Mouse (Mus musculus) heart, adult 9 months (tissue): ENCODE measurements around the gene Urb1.
A peak's percentile ranks its signal among the peaks of the same experiment; 100 is the strongest.
"Not testable (repeated sequence)": the region's sequence is repeated elsewhere in the genome, so short reads cannot be mapped to it uniquely, and the experiment has no call there.

Experiments
- DNase-seq, 2 experiments: peaks; one replicate each; pipeline ENCODE4 v3.0.0; 2022; ENCODE audit warnings: low spot score in 2 of 2

Urb1 gene

DNA sequence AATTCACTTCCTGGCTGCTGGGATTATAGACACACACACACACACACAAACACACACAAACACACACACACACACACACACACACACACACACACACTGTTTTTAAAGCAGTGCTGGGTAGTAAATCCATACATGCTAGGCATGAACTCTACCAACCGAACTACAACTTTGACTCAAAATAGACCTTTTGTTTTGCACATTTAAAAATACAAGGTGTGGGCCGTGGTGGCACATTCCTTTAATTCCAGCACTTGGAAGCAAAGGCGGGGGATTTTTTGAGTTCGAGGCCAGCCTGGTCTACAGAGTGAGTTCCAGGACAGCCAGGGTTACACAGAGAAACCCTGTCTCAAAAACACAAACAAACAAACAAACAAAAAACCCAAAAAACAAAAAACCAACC lies 13.8 kb upstream of the Urb1 start:
- DNase-seq, result not testable (repeated sequence)

DNA sequence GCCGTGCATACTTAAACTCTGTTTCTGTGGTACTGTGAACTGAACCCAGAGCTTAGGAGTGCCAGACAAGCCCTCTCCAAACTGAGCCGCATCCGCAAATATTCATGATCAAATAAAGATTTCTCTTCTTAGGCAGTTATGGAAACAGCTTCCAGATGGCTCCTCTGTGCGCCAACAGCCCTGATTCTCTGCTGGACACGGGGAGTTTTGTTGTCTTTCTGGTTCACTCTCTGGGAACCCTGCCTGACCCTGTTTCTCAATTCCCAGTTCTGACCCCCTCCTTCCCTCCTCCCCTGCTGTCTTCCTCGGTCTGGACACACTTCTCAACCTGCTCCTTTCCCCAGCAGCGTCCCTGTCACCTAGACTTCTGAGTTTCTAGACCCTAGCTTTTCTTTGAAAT lies 12.8 kb upstream of the Urb1 start:
- DNase-seq, result no peak

DNA sequence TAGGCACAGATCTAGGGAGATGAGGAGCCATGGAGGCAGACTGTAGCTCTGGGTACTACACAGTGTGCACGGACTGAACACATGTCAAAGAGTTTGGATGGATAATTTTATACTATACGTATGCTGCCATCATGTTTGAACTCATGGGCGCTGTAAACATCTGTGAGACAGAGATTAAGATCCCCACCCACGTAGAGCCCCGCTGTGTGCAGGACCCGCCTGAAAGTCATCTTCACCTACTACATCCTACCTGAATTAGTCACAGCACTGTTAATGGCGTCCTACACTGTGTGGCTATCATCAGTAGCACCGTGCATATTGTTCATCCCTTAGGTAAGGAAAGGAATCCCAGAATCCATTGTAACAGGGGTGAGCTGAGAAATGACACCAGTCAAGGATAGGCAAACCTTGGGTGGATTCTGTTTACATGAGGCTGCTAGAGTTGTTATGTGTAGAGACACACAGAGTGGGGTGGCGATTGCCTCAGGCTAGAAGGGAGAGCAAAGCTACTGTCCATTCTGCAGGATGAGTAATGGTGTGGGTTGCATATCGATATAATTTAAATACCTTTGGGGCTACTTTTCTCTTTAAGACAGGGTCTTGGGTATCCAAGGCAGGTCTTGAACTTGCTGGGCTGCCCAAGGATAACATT lies 12.2 kb upstream of the Urb1 start:
- no peak for DNase-seq

- no peak for DNase-seq
Observed at GRCm38 (mm10) chr16:90821046-90821697, 11.0 kb upstream of the Urb1 start.

DNA sequence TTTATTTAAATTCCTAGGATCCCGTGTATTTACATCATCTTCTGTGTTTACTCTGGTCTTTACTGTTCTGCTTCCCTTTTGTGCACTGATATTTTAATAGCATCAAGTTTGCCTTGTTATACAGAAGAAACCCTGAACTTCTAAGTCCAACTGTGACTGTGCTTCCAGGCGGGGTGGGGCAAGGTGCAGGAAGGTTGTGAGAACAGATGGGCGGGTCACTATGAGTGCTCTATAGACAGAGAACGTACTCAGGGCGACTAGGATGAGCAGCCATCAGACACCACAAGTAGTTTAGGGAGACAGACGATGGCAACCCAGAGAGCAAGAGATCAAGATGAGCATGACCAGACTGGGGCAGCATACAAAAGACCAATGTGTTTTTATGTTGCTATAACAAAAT lies 10.1 kb upstream of the Urb1 start:
- DNase-seq, result no peak

DNA sequence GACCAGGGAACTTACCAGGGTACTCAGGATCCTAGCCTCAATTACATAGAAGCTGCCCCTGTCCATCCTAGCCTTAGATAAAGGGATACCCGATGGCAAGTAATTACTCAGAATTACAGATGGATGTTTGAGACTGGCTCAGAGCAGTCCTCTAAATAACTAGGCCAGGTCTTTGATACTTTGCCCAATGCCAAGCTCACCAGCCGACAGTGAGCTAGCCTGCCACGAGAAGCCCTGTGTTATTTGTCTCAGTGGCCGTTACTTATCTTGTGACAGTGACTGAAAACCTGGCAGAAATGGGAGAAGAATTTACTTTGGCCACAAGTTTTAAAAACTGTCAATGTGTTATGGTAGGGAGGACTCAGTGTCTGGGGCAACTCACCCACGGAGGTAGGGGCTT lies 1.9 kb upstream of the Urb1 start:
- no peak for DNase-seq

- DNase-seq, result no peak
Observed at GRCm38 (mm10) chr16:90810716-90811256, 573 bp upstream of the Urb1 start.

- no peak for DNase-seq
Observed at GRCm38 (mm10) chr16:90804466-90804865, 5.7 kb downstream of the Urb1 start.

DNA sequence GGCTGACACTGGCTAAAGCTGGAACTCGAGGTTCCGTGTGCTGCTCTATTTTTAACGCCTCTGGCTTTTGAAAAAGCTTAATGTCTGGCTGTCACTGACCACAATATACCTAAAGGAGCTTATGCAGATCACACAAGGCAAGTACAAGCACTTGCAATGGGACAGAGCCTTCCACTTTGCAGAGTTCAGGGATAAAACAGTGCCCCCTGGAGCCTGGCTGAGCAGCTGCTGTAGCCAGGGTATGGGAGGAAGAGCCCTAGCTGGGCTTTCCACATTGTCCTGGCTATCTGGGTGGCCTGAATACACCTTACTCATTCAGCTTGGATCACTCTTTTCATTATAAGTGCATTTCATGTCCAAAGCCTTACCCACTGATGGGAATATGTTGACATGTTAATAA lies 8.3 kb downstream of the Urb1 start:
- no peak for DNase-seq

DNA sequence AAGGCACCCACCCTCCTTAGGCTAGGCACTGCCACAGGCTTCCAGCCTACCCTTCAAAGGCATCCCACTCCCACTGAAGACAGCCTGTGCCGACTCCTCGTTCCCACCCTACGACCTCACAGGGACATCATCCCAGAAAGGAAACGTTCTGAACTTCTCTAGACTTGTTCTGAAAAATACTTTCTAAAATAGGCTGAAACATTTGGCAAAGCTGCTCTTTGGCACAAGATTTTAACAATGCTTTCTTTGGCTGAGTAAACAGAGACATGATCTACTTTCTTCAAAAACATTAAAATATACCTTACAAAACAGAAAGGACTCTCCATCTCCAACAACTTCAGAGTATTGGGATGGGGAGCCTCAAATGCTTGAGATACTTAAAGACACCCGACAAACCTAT lies 9.0 kb downstream of the Urb1 start:
- no peak for DNase-seq

DNA sequence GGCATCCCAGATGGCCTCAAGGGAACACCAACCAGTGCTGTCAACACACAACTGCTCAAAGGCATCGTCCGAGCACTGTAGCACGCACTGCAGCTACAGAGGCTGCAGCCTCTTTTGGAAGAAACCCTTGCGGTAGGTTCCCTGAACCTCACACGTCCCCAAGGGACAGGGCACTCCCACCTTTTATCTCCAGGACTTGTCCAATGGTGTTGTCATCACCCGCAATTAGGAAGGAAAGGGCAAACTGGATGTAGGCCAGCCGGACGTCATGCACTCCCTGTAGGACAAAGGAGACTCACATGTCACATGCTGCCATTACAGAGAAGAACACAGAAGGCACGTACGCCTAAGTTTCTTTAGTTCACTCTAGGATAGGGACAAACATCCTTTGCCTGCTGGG lies 10.4 kb downstream of the Urb1 start:
- peak; percentile 49 to 73 for DNase-seq

DNA sequence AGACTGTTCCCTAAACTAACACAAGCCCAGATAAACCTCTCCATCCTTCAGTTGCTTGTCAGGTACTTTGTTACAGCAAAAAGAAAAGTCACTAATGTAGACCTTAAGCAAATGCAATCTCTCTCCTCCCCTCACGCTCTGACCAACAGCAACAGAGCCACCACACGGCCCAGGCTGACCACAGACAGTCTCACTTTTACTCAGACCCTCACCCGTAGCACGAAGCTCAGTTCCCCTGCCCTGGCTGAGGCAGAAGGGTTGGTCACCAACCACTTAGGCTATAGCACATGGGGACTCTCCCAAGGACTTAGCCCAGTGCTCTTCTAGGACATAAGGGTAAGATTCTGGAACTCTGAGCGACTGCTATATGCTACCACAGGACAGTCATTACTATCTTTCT lies 11.4 kb downstream of the Urb1 start:
- DNase-seq, result no peak

- no peak for DNase-seq
Observed at GRCm38 (mm10) chr16:90798446-90798845, 11.8 kb downstream of the Urb1 start.

DNA sequence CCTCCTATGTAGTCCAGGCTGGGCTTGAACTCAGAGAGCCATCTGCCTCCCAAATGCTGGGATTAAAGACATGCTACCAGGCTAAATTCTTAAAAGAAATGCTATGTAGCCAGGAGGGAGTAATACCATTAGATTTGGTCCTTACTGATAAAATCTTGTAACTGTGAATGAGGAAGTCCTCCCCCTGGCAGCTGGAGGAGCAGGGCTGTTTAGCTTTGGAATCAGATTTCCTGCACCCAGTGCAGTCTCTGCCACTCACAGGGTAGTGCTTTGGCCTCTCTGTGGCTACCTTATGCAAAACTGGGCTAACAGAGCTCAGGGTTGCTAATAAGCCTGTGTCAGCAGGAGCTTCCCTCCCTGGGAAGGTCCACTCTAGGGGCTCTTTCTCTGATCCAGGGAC lies 15.5 kb downstream of the Urb1 start:
- no peak for DNase-seq

GRCm38 (mm10) chr16:90792500-90792899 lies 17.7 kb downstream of the Urb1 start:
- DNase-seq, result no peak

GRCm38 (mm10) chr16:90792066-90792465 lies 18.1 kb downstream of the Urb1 start:
- no peak for DNase-seq

DNA sequence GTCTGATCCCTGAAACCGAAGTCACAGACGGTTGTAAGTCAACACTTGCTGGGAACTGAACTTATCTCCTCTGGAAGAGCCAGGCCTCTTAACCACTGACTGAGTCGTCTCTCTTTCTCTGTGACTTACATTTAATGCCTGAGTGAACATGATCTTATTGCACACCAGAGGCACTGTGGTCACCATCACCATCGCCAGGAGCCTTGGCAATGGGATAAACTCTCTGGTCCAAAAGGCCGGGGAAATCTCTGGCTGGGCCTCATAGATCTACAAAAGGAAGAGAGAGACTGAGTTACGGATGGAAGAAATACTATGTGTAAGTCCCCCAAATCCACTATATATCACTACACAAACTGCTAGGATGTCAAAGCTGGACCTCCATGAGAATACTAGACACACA lies 19.3 kb downstream of the Urb1 start:
- no peak for DNase-seq

- DNase-seq, result no peak
Observed at GRCm38 (mm10) chr16:90788580-90788979, 21.6 kb downstream of the Urb1 start.

DNA sequence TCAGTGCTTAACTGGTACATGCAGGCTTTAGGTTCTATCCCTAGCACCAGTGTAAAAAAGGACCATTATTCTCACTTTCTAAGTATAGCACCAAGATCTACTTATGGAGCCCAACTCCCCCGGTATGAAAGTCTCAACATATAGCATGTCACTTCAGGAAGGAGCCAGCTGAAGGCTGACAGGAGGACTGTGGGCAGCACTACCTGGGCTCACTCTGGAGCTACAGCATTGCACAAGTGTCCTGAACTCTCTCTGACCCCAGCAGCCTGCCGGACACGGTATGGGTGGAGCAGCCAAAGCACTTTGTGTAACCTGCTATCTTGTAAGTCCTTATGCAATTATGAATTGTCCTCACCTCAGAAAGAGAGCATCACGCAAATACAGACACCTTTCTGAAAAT lies 25.0 kb downstream of the Urb1 start:
- no peak for DNase-seq

DNA sequence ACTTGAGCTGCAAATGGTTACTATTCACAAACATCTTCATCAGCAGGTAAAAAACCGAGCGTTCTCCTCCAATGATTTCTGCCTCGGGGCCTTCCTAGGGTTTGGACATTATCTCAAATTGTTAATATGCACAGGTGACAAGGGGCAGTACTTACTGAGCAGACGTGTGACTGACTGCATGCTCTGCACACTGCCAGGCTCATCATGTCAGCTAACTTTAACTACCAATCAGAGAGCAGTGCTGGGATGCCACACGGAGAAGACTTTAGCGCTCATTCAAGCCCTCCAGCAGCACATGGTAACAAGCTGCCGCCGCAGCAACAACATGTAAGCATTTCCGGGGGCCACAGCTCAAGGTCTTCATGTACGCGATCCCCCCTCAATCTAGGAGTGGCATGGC lies 26.9 kb downstream of the Urb1 start:
- no peak for DNase-seq

DNA sequence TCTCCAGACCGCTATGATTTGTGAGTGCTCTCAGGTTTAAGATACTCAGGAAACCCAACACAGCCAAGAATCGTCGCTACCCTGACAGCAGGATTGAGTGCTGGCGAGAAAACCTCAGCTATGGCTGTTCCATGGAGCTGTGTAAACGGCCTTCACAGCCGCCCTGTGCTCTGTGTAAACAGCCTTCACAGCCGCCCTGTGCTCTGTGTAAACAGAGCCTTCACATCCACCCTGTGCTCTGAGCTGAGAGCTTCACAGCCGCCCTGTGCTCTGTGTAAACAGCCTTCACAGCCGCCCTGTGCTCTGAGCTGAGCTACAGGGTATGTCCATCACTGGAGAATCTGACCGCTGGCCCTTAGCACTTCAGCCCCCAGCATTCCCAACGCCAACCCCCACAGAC lies 30.4 kb downstream of the Urb1 start:
- no peak for DNase-seq

DNA sequence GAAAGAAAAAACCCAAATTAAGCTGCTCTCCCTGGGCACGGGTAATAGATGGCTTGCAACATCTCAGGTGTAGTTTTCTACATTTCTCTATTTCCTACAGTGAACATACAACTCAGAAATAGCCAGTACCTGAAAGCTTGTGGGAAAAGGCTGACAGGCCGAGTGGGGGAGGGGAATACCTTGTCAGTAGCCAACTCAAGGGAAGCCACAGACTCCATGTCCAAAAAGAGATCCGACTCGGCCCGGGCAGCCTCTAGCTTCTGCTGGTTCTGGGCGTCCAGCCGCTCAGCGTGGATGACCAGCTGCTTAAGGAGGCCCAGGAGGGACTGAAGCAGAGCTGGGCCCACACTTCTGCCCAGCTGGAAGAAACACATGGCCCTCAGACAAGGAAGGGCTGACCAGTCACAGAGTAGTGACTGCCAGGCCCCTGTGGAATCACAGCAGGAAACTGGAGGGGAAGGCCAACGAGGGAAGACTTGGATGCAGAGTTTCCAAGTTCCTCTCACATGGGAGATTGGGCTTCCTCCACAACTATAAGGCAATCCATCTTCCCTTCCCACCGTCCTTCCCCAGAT lies 34.2 kb downstream of the Urb1 start:
- DNase-seq, result peak in 1 of 2 experiments; percentile 32

DNA sequence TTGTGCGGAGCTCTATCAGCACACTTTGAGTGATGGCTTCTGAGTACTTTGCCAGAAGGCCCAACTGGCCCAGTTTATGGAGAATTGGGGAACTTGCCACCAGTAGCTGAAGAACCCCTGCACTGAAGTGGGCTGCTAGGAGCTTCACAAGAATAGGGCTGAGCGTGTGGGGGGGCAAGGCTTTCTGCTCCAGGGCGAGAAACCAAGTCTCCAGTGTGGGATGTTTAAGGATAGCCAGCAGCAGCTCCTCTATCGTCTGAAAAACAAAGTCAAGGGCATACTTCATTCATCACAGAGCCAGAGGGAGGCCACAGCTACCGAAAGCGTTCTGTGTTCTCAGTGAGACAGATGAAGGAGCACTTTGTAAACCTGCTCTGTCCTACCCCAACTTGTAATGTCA lies 35.6 kb downstream of the Urb1 start:
- DNase-seq, result no peak
